8 mouse cellular contexts compared by ENCODE assay signal in the genomic region with DNA sequence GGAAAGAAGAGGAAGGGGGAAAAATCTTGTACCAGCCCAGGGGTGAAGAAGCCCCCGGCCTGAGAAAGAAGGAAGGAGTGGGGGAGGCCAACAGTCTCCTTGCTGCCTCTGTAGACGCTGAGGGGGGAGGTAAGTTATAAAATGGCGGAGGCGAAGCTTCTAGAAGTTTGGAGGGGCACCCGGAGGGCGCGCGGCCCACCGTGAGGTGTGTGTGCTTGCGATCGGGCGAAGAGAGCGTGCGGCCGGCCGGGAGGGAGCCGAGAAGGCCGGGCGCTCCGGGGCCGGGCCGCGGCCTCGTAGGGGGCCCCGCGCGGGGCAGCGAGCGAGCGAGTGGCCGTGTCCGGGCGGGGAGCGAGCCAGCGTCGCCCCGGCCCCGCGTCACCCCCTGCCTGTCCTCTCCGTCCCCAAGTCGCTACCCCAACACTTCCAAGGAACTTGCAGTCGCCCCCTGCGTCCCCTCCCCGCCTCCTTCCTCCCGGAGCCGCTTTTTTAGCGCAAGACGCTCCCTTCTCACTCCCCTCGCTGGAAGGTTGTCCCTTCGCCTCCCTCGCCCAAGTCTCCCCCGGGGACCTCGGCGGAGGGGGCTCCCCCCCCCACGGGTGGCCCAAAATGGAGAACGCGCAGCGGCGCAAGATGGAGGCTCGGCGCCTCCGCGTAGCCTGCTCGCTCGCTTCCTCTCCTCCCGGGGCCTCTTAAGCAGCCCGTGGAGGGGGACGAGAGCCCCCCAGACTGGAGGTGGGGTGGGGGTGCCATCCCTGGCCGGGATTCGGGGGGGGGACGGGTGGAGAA. TPM values are rescaled to one million over a fixed set of nuclear protein-coding genes. Genes with fewer than 3 reads are reported as not detected.
A peak's percentile ranks its signal among the peaks of the same experiment; 100 is the strongest.
DNase-seq lines count a peak whose midpoint lies in the region; ATAC-seq and TF ChIP-seq lines count a peak whose summit lies in the region.

No protein-coding gene starts in this region.

- H3K9me3 ChIP-seq in forebrain, embryonic 10.5 days = 0 out of 2 replicates have a peak, but pooled peaks cover 3% of the 10 kb centered on the region
- H3K9me3 ChIP-seq in heart, embryonic 15.5 days (replicated peaks) = no peaks in the 10 kb centered on the region

- WGBS in forebrain, embryonic 10.5 days = 25% methylated on average over 68 of the region's 71 CpGs
- 19% methylated on average over 65 of the region's 71 CpGs for WGBS in heart, embryonic 15.5 days
- 30% methylated on average over 70 of the region's 71 CpGs for WGBS in lung, adult 2 months
- 24% methylated on average over 52 of the region's 71 CpGs for WGBS in olfactory bulb, adult 2 months

- H3K27ac ChIP-seq in forebrain, embryonic 10.5 days = peak overlapping the region; percentile 99
- H3K27ac ChIP-seq in heart, embryonic 15.5 days = peak overlapping the region; percentile 99
- peak overlapping the region; percentile 99 for H3K27ac ChIP-seq in olfactory bulb, adult 2 months (ENCODE audit: insufficient read depth, low read depth, low read length)

- H3K4me1 ChIP-seq in forebrain, embryonic 10.5 days = peaks cover 18% of the 10 kb centered on the region
- peaks cover 4% of the 10 kb centered on the region for H3K4me1 ChIP-seq in heart, embryonic 15.5 days (replicated peaks)
- peaks cover 4% of the 10 kb centered on the region; the same call in 1 of the 2 replicates for H3K4me1 ChIP-seq in lung, adult 2 months (ENCODE audit: control insufficient read depth, insufficient read depth, low read length)
- H3K4me1 ChIP-seq in olfactory bulb, adult 2 months (ENCODE audit: control insufficient read depth, insufficient read depth, low read length) = peaks cover 2% of the 10 kb centered on the region

- peak; percentile 38 for ATAC-seq in heart, embryonic 15.5 days (replicated peaks; ENCODE audit: insufficient number of reproducible peaks, insufficient read depth, low FRiP score, low read depth)

- peak; percentile 77 for DNase-seq in CD4-positive helper T cell, adult 2 months (ENCODE audit: low read depth, low spot score)
- peak; percentile 53 for DNase-seq in brain, embryonic 14.5 days (ENCODE audit: low read depth)
- no peak for DNase-seq in forebrain, embryonic 10.5 days (ENCODE audit: extremely low spot score, low spot score)
- DNase-seq in kidney, postnatal 36 days = peak; percentile 27 to 68
- peak; percentile 61 for DNase-seq in lung, adult 2 months
- peak; percentile 47 for DNase-seq in thymus, adult 18-20 months

- H3K4me2 ChIP-seq in heart, embryonic 15.5 days = peak overlapping the region; percentile 55

- TF ChIP-seq CTCF in brain, embryonic 14.5 days (IDR thresholded peaks at IDR 0.05; ENCODE audit: borderline replicate concordance, extremely low read depth, insufficient read depth, insufficient read length) = no peak
- TF ChIP-seq CTCF in lung, adult 2 months (IDR thresholded peaks at IDR 0.05; ENCODE audit: insufficient read depth, low read length) = no peak
- TF ChIP-seq CTCF in olfactory bulb, adult 2 months (IDR thresholded peaks at IDR 0.05; ENCODE audit: insufficient read depth, low read depth, low read length) = no peak

- H3K9ac ChIP-seq in heart, embryonic 15.5 days = peak overlapping the region; percentile 92

- H3K36me3 ChIP-seq in forebrain, embryonic 10.5 days (replicated peaks) = no peaks in the 10 kb centered on the region
- H3K36me3 ChIP-seq in heart, embryonic 15.5 days = no peaks in the 10 kb centered on the region

- TF ChIP-seq POLR2A in brain, embryonic 14.5 days (IDR thresholded peaks at IDR 0.05; ENCODE audit: borderline replicate concordance, extremely low read depth, insufficient read depth, insufficient read length, poor library complexity, severe bottlenecking) = 0 out of 2 replicates have a peak, but pooled peaks have one; percentile 18
- peak; percentile 26; the same call in 1 of the 2 replicates for TF ChIP-seq POLR2A in lung, adult 2 months (IDR thresholded peaks at IDR 0.05; ENCODE audit: borderline replicate concordance, extremely low read depth, low read depth, low read length)
- TF ChIP-seq POLR2A in olfactory bulb, adult 2 months (IDR thresholded peaks at IDR 0.05; ENCODE audit: insufficient read depth, low read depth, low read length) = peak; percentile 28; the same call in 1 of the 2 replicates

- no peaks in the 10 kb centered on the region for H3K27me3 ChIP-seq in forebrain, embryonic 10.5 days (ENCODE audit: poor library complexity, severe bottlenecking)
- H3K27me3 ChIP-seq in heart, embryonic 15.5 days = no peaks in the 10 kb centered on the region

- peak overlapping the region; percentile 69 for H3K4me3 ChIP-seq in forebrain, embryonic 10.5 days
- peak overlapping the region; percentile 69 for H3K4me3 ChIP-seq in heart, embryonic 15.5 days
- H3K4me3 ChIP-seq in lung, adult 2 months (replicated peaks; ENCODE audit: extremely low read depth, low read depth, low read length) = peak overlapping the region; percentile 99
- H3K4me3 ChIP-seq in olfactory bulb, adult 2 months (ENCODE audit: insufficient read depth, low read depth, low read length) = peak overlapping the region; percentile 79

RNA-seq across cellular contexts. Expression of a gene that starts 0.6 kb away (rescaled TPM):
- 25.8 and 28.4 TPM in 2 replicates for polyA plus RNA-seq in brain, embryonic 14.5 days (2012; rRNA removed)
- 51.3 and 52.3 TPM in 2 replicates for polyA plus RNA-seq in forebrain, embryonic 10.5 days (2016; fragmentation: Nextera tagmentation; extraction: Ambion mirVana)
- polyA plus RNA-seq in heart, embryonic 15.5 days (2015; fragmentation: Nextera tagmentation; extraction: Ambion mirVana) = 27.7 and 28.2 TPM in 2 replicates
- 6.9 and 12.2 TPM in 2 replicates for polyA plus RNA-seq in lung, adult 2 months (2012; rRNA removed)
- 52.1 and 183 TPM in 2 replicates for polyA plus RNA-seq in olfactory bulb, adult 2 months (2012; ENCODE audit: insufficient read depth, insufficient read length, low replicate concordance, missing spikeins)
